Mouse (Mus musculus): ENCODE measurements at regions not wholly inside any gene's neighbourhood (a gene's known extent, or its start where the extent isn't known, plus 50 kb on each side); places are given as distances from the start of the nearest gene placed in this dataset.

GRCm38 (mm10) chr13:45289976-45290375 lies 99.6 kb upstream of the Mylip start:
- H3K4me3 ChIP-seq (ENCODE audit: insufficient read depth, low read depth, low read length), result no peak overlapping the region
- no peak for DNase-seq (ENCODE audit: extremely low read depth, low read depth, low spot score)
- no peak overlapping the region for H3K9ac ChIP-seq (ENCODE audit: low read depth, low read length)
- no peaks in the 10 kb centered on the region for H3K36me3 ChIP-seq (ENCODE audit: control insufficient read depth, insufficient read depth, low read length)
- peaks cover 36% of the 10 kb centered on the region for H3K27me3 ChIP-seq (ENCODE audit: control insufficient read depth, insufficient read depth, low read length)
- H3K79me2 ChIP-seq (ENCODE audit: control insufficient read depth, insufficient read depth, low read length), result no peaks in the 10 kb centered on the region
- WGBS, result 97% methylated on average over 11 of the region's 11 CpGs
- no peak overlapping the region for H3K27ac ChIP-seq (replicated peaks; ENCODE audit: insufficient read depth, low read depth, low read length)
- TF ChIP-seq POLR2A (IDR thresholded peaks at IDR 0.05; ENCODE audit: extremely low read depth, insufficient read depth, low read length) (no peak), CTCF (IDR thresholded peaks at IDR 0.05; ENCODE audit: low read depth, low read length) (no peak)
- H3K4me1 ChIP-seq (ENCODE audit: control insufficient read depth, insufficient read depth, low read length), result no peaks in the 10 kb centered on the region

- WGBS, result 82% methylated on average over 10 of the region's 10 CpGs
- no peak for DNase-seq (ENCODE audit: extremely low read depth, low read depth, low spot score)
These were observed 94.9 kb upstream of the Mylip start for GRCm38 (mm10) chr13:45294691-45295090.

GRCm38 (mm10) chr13:45300610-45301009 lies 88.9 kb upstream of the Mylip start:
- Histone ChIP-seq H3K9ac (ENCODE audit: low read depth, low read length) (no peak overlapping the region), H3K27me3 (ENCODE audit: control insufficient read depth, insufficient read depth, low read length) (peaks cover 7% of the 10 kb centered on the region), H3K36me3 (ENCODE audit: control insufficient read depth, insufficient read depth, low read length) (no peaks in the 10 kb centered on the region), H3K27ac (replicated peaks; ENCODE audit: insufficient read depth, low read depth, low read length) (no peak overlapping the region), H3K79me2 (ENCODE audit: control insufficient read depth, insufficient read depth, low read length) (no peaks in the 10 kb centered on the region), H3K4me1 (ENCODE audit: control insufficient read depth, insufficient read depth, low read length) (no peaks in the 10 kb centered on the region), H3K4me3 (ENCODE audit: insufficient read depth, low read depth, low read length) (no peak overlapping the region)
- DNase-seq (ENCODE audit: extremely low read depth, low read depth, low spot score), result peak; percentile 54
- 72% methylated on average over 8 of the region's 8 CpGs for WGBS
- no peak for TF ChIP-seq CTCF (IDR thresholded peaks at IDR 0.05; ENCODE audit: low read depth, low read length)
- TF ChIP-seq POLR2A (IDR thresholded peaks at IDR 0.05; ENCODE audit: extremely low read depth, insufficient read depth, low read length), result no peak

More at GRCm38 (mm10) chr13:45294691-45295090, 94.9 kb upstream of the Mylip start:
- no peaks in the 10 kb centered on the region for H3K4me1 ChIP-seq (ENCODE audit: control insufficient read depth, insufficient read depth, low read length)
- H3K27ac ChIP-seq (replicated peaks; ENCODE audit: insufficient read depth, low read depth, low read length), result no peak overlapping the region
- H3K9ac ChIP-seq (ENCODE audit: low read depth, low read length), result no peak overlapping the region
- H3K27me3 ChIP-seq (ENCODE audit: control insufficient read depth, insufficient read depth, low read length), result peaks cover 20% of the 10 kb centered on the region; the same call in 1 of the 2 replicates
- H3K79me2 ChIP-seq (ENCODE audit: control insufficient read depth, insufficient read depth, low read length), result no peaks in the 10 kb centered on the region
- no peak overlapping the region for H3K4me3 ChIP-seq (ENCODE audit: insufficient read depth, low read depth, low read length)
- H3K36me3 ChIP-seq (ENCODE audit: control insufficient read depth, insufficient read depth, low read length), result no peaks in the 10 kb centered on the region
- no peak for TF ChIP-seq CTCF (IDR thresholded peaks at IDR 0.05; ENCODE audit: low read depth, low read length)
- TF ChIP-seq POLR2A (IDR thresholded peaks at IDR 0.05; ENCODE audit: extremely low read depth, insufficient read depth, low read length), result no peak

- Histone ChIP-seq H3K27ac (replicated peaks; ENCODE audit: insufficient read depth, low read depth, low read length) (no peak overlapping the region), H3K4me3 (ENCODE audit: insufficient read depth, low read depth, low read length) (no peak overlapping the region), H3K9ac (ENCODE audit: low read depth, low read length) (no peak overlapping the region), H3K36me3 (ENCODE audit: control insufficient read depth, insufficient read depth, low read length) (no peaks in the 10 kb centered on the region), H3K79me2 (ENCODE audit: control insufficient read depth, insufficient read depth, low read length) (no peaks in the 10 kb centered on the region), H3K27me3 (ENCODE audit: control insufficient read depth, insufficient read depth, low read length) (peaks cover 7% of the 10 kb centered on the region), H3K4me1 (ENCODE audit: control insufficient read depth, insufficient read depth, low read length) (no peaks in the 10 kb centered on the region)
- TF ChIP-seq POLR2A (IDR thresholded peaks at IDR 0.05; ENCODE audit: extremely low read depth, insufficient read depth, low read length) (no peak), CTCF (IDR thresholded peaks at IDR 0.05; ENCODE audit: low read depth, low read length) (no peak)
- DNase-seq (ENCODE audit: extremely low read depth, low read depth, low spot score), result no peak
- 88% methylated on average over 10 of the region's 10 CpGs for WGBS
These were observed 88.2 kb upstream of the Mylip start for GRCm38 (mm10) chr13:45301191-45301905.

- no peaks in the 10 kb centered on the region for H3K36me3 ChIP-seq (ENCODE audit: control insufficient read depth, insufficient read depth, low read length)
- peaks cover 4% of the 10 kb centered on the region for H3K27me3 ChIP-seq (ENCODE audit: control insufficient read depth, insufficient read depth, low read length)
- no peaks in the 10 kb centered on the region for H3K79me2 ChIP-seq (ENCODE audit: control insufficient read depth, insufficient read depth, low read length)
- H3K4me3 ChIP-seq (ENCODE audit: insufficient read depth, low read depth, low read length), result no peak overlapping the region
- WGBS, result 87% methylated on average over 6 of the region's 6 CpGs
- DNase-seq (ENCODE audit: extremely low read depth, low read depth, low spot score), result no peak
- H3K4me1 ChIP-seq (ENCODE audit: control insufficient read depth, insufficient read depth, low read length), result no peaks in the 10 kb centered on the region
- H3K27ac ChIP-seq (replicated peaks; ENCODE audit: insufficient read depth, low read depth, low read length), result no peak overlapping the region
- TF ChIP-seq CTCF (IDR thresholded peaks at IDR 0.05; ENCODE audit: low read depth, low read length), result no peak
- TF ChIP-seq POLR2A (IDR thresholded peaks at IDR 0.05; ENCODE audit: extremely low read depth, insufficient read depth, low read length), result no peak
- H3K9ac ChIP-seq (ENCODE audit: low read depth, low read length), result no peak overlapping the region
These were observed 86.7 kb upstream of the Mylip start for GRCm38 (mm10) chr13:45302796-45303195.

GRCm38 (mm10) chr13:45306177-45306576 lies 83.4 kb upstream of the Mylip start:
- H3K9ac ChIP-seq (ENCODE audit: low read depth, low read length), result no peak overlapping the region
- peaks cover 4% of the 10 kb centered on the region for H3K27me3 ChIP-seq (ENCODE audit: control insufficient read depth, insufficient read depth, low read length)
- no peak overlapping the region for H3K4me3 ChIP-seq (ENCODE audit: insufficient read depth, low read depth, low read length)
- H3K4me1 ChIP-seq (ENCODE audit: control insufficient read depth, insufficient read depth, low read length), result no peaks in the 10 kb centered on the region
- 83% methylated on average over 5 of the region's 5 CpGs for WGBS
- DNase-seq (ENCODE audit: extremely low read depth, low read depth, low spot score), result no peak
- no peak overlapping the region for H3K27ac ChIP-seq (replicated peaks; ENCODE audit: insufficient read depth, low read depth, low read length)
- H3K36me3 ChIP-seq (ENCODE audit: control insufficient read depth, insufficient read depth, low read length), result no peaks in the 10 kb centered on the region
- no peak for TF ChIP-seq CTCF (IDR thresholded peaks at IDR 0.05; ENCODE audit: low read depth, low read length)
- TF ChIP-seq POLR2A (IDR thresholded peaks at IDR 0.05; ENCODE audit: extremely low read depth, insufficient read depth, low read length), result no peak
- no peaks in the 10 kb centered on the region for H3K79me2 ChIP-seq (ENCODE audit: control insufficient read depth, insufficient read depth, low read length)

All from liver, adult 2 months (tissue).